Mouse (Mus musculus) embryonic facial prominence, embryonic 15.5 days (tissue): ENCODE results near the gene Fblim1. TPM values are rescaled to one million over a fixed set of nuclear protein-coding genes. Genes with fewer than 3 reads are reported as not detected.
"Not testable (repeated sequence)": the region's sequence is repeated elsewhere in the genome, so short reads cannot be mapped to it uniquely, and the experiment has no call there.

Experiments used
- ATAC-seq: fragments of 200-750 bp; cut with Nextera tagmentation; 2 replicates; pipeline ENCODE4 v1.8.0; 2017; ENCODE audit warnings: low read depth, moderate TSS enrichment; ENCODE audit not compliant: insufficient number of reproducible peaks, low FRiP score, low TSS enrichment
- H3K27ac ChIP-seq: fragments of 300-500 bp; sonication (generic); replicated peaks from 2 replicates; pipeline ENCODE4 v1.5.1; 2015; ENCODE audit warnings: mild to moderate bottlenecking, inconsistent platforms
- H3K27me3 ChIP-seq: fragments of 300-500 bp; sonication (generic); 2 replicates; pipeline ENCODE4 v1.6.1; 2015; ENCODE audit warnings: inconsistent platforms
- H3K36me3 ChIP-seq: fragments of 300-500 bp; sonication (generic); 2 replicates; pipeline ENCODE4 v1.6.1; 2015; ENCODE audit warnings: mild to moderate bottlenecking, inconsistent platforms
- H3K4me1 ChIP-seq: fragments of 300-500 bp; sonication (generic); 2 replicates; pipeline ENCODE4 v1.6.1; 2015; ENCODE audit warnings: inconsistent platforms
- H3K4me2 ChIP-seq: fragments of 300-500 bp; sonication (generic); replicated peaks from 2 replicates; pipeline ENCODE4 v1.6.1; 2015; ENCODE audit warnings: mild to moderate bottlenecking, inconsistent platforms
- H3K4me3 ChIP-seq: fragments of 300-500 bp; sonication (generic); replicated peaks from 2 replicates; pipeline ENCODE4 v1.5.1; 2015; ENCODE audit warnings: mild to moderate bottlenecking, inconsistent platforms
- H3K9ac ChIP-seq: fragments of 300-500 bp; sonication (generic); 2 replicates; pipeline ENCODE4 v1.6.1; 2015; ENCODE audit warnings: inconsistent platforms
- H3K9me3 ChIP-seq: fragments of 300-500 bp; sonication (generic); replicated peaks from 2 replicates; pipeline ENCODE4 v1.6.1; 2016; ENCODE audit warnings: inconsistent platforms
- WGBS: fragments of 180-500 bp; shearing (Covaris S2); methylation state at CpG from one replicate; pipeline ENCODE4 v1.1.7; 2015; 5-methylcytosine and 5-hydroxymethylcytosine counted together
- polyA plus RNA-seq: library from polyadenylated mRNA; unstranded; fragments of >200 nt; fragmentation: Nextera tagmentation; extraction: Ambion mirVana; gene quantifications from 2 replicates; pipeline ENCODE4 v1.2.1, GENCODE M21; 2015

Fblim1 gene
- polyA plus RNA-seq, 1 experiment from 2014 or later, result 32.3 TPM

DNA sequence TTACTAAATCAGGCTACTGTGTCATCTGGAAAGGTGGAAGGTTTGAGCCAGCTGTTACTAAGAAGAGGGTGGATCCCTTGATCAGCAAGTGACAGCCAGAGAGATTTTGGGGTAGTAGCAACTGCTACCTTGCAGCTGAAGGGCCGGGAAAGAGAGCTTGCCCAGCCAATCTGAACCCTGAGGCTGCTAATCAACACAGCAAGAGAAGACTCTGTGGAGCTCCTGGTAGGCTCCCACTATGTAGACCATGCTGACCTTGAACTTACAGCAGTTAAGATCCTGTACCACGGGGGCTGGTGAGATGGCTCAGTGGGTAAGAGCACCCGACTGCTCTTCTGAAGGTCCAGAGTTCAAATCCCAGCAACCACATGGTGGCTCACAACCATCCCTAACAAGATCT lies 41.2 kb downstream of the Fblim1 start:
- Histone ChIP-seq H3K4me3 (no peak overlapping the region), H3K27me3 (no peaks in the 10 kb centered on the region), H3K36me3 (no peaks in the 10 kb centered on the region), H3K9ac (no peak overlapping the region), H3K9me3 (no peaks in the 10 kb centered on the region), H3K27ac (peak overlapping the region; percentile 51; the same call in 1 of the 2 replicates), H3K4me1 (peaks cover 19% of the 10 kb centered on the region), H3K4me2 (no peak overlapping the region)
- no peak for ATAC-seq
- 72% methylated on average over 3 of the region's 3 CpGs for WGBS

DNA sequence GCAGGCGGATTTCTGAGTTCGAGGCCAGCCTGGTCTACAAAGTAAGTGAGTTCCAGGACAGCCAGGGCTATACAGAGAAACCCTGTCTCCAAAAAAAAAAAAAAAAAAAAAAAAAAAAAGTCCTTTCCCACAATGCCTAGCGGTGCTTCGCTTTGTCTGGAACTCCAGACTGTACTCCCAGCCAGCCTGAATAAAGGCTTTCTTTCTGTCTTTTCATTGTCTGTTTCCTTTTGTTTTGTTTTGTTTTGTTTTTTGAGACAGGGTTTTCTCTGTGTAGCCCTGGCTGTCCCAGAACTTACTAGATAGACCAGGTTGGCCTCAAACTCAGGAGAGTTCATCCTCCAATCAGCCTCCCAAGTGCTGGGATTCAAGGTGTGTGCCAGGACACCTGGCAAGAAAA lies 41.7 kb downstream of the Fblim1 start:
- Histone ChIP-seq H3K27me3 (no peaks in the 10 kb centered on the region), H3K36me3 (no peaks in the 10 kb centered on the region), H3K4me2 (no peak overlapping the region), H3K9me3 (no peaks in the 10 kb centered on the region), H3K9ac (no peak overlapping the region), H3K4me3 (no peak overlapping the region), H3K27ac (no peak overlapping the region), H3K4me1 (peaks cover 24% of the 10 kb centered on the region)
- ATAC-seq, result no peak
- 94% methylated on average over 4 of the region's 4 CpGs for WGBS

DNA sequence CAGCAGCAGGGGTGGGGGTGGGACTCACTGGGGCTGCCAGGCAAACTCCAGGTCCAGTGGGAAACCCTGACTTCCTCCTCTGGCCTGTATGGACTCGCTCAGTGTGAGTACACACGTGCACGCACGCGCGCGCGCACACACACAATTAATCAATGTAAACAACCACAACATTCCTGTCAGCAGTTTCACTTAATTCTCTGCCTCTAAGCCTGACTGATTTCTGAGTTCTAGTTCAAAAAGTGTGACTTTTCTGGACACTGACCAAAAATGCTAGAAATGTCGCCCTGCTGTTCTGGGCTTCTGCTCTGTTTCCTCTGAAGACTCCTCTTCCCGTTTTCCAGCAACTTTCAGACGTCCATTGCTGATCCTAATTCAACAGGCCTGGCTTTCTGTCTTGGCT lies 43.6 kb downstream of the Fblim1 start:
- 63% methylated on average over 11 of the region's 11 CpGs for WGBS
- Histone ChIP-seq H3K4me3 (no peak overlapping the region), H3K27me3 (no peaks in the 10 kb centered on the region), H3K9me3 (no peaks in the 10 kb centered on the region), H3K27ac (peak overlapping the region; percentile 51; the same call in 1 of the 2 replicates), H3K9ac (no peak overlapping the region), H3K36me3 (no peaks in the 10 kb centered on the region), H3K4me1 (peaks cover 37% of the 10 kb centered on the region), H3K4me2 (no peak overlapping the region)
- ATAC-seq, result no peak

DNA sequence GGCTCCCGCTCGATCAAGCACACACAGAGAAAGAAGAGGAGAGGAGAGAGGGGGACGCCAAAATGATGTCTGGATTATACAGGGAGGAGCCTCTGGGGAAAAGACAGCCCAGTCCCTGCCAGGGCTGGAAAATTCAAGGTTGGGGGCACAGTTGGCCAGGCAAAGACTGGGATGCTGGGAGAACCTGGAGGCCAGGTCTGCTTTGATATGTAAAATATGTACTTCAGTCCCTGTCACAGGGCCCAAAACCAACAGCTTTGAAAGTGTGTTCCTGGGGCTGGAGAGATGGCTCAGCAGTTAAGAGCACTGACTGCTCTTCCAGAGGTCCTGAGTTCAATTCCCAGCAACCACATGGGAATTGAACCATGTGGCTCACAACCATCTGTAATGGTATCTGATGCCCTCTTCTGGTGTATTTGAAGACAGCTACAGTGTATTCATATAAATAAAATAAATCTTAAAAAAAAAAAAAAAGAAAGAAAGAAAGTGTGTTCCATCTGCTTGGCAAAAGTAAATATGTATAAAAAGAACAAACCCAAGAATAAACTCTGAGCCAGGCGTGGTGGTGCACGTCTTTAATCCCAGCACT lies 44.5 kb downstream of the Fblim1 start:
- not testable (repeated sequence) for H3K27me3 ChIP-seq, H3K9ac ChIP-seq, H3K9me3 ChIP-seq, H3K4me3 ChIP-seq, ATAC-seq, H3K36me3 ChIP-seq, H3K4me2 ChIP-seq, H3K27ac ChIP-seq
- 74% methylated on average over 5 of the region's 5 CpGs for WGBS
- peaks cover 37% of the 10 kb centered on the region for H3K4me1 ChIP-seq

DNA sequence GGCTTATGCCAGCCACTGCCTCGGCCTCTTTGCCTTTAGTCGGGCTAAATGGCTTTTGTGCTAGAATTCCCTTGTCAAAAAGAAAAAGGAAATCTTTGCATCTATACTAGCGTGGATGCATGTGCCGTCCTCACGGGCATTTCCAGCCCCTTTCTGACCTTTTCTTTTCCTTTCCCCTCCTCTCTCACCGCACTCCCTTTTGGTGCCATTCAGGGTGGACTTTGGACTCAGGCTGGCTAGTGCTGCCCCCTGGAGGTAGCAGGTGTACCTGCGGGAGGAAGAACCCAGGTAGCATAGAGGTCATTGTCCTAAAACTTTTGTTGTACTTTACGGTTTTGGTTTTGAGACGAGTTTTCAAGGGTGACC lies 46.0 kb downstream of the Fblim1 start:
- ATAC-seq, result 0 out of 2 replicates have a peak, but pooled peaks have one; percentile 29

DNA sequence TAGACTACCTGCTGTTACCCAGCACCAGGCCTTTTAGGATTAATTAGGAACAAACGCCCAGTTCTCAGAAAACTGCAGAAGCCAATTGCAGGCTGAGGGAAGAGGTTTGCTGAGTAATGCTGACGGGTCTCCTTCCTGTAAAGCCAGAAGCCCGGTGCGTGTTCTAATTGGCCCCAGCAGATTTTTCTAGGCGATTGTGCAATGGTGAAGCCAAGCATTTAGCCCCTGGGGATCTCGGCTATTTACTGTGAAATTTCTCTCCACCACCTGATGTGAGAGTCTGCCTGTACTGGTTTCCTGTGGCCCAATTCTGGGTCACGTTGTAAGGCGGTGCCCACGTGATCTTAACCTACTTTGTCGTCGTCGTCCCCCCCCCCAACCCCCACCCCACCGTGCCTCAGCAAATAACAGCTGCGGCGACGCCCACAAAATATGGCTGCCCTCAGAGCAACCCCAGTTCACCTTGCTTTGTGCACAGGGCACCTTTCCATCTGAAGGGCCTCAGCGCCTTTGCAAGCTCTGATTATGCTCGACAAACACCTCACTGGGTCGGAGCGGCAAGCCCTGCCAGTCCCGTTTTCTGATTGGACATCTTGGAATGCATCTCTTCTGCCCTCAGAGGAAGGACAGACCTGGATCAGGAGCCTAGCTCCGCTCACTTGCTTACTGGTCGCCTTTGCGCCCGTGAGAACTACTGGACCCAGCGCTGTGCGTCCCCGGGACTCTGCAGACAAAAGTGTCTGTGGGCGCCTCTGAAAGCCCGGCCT lies 46.6 kb downstream of the Fblim1 start:
- Histone ChIP-seq H3K27ac (peak overlapping the region; percentile 89), H3K4me1 (peaks cover 30% of the 10 kb centered on the region), H3K4me3 (peak overlapping the region; percentile 39), H3K27me3 (no peaks in the 10 kb centered on the region), H3K36me3 (no peaks in the 10 kb centered on the region), H3K9ac (peak overlapping the region; percentile 23), H3K9me3 (no peaks in the 10 kb centered on the region), H3K4me2 (peak overlapping the region; percentile 82)
- ATAC-seq, result peak; percentile 49
- 1% methylated on average over 30 of the region's 30 CpGs for WGBS

More for the DNA sequence above, 46.0 kb downstream of the Fblim1 start:
- H3K9me3 ChIP-seq, result no peaks in the 10 kb centered on the region
- peak overlapping the region; percentile 39 for H3K4me3 ChIP-seq
- H3K27ac ChIP-seq, result peak overlapping the region; percentile 89
- H3K4me1 ChIP-seq, result peaks cover 34% of the 10 kb centered on the region
- H3K4me2 ChIP-seq, result peak overlapping the region; percentile 82
- peak overlapping the region; percentile 6 for H3K9ac ChIP-seq
- H3K27me3 ChIP-seq, result no peaks in the 10 kb centered on the region
- 2% methylated on average over 9 of the region's 9 CpGs for WGBS
- H3K36me3 ChIP-seq, result no peaks in the 10 kb centered on the region

DNA sequence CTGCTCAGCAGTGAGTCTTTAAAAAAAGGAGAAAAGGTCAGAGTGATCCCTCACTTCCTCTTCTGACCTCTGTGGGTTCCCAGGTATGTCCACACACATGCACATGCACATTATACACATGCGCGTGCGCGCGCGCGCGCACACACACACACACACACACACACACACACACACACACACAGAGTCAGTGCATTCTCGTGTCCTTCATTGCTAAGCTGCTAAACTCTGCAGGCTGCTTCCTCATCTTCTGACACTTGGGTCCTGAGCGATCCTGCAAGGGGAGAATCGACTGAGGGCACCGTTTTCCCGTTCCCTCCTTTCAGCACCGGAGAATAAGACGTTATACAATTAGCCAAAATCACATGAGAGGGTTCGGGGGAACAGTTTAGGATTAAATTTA lies 47.2 kb downstream of the Fblim1 start:
- 18% methylated on average over 16 of the region's 16 CpGs for WGBS
- peak overlapping the region; percentile 39 for H3K4me3 ChIP-seq
- H3K9me3 ChIP-seq, result no peaks in the 10 kb centered on the region
- H3K4me1 ChIP-seq, result peaks cover 30% of the 10 kb centered on the region
- H3K4me2 ChIP-seq, result peak overlapping the region; percentile 82
- no peaks in the 10 kb centered on the region for H3K27me3 ChIP-seq
- peak overlapping the region; percentile 89 for H3K27ac ChIP-seq
- peak; percentile 11; the same call in 1 of the 2 replicates for ATAC-seq
- no peaks in the 10 kb centered on the region for H3K36me3 ChIP-seq
- H3K9ac ChIP-seq, result 0 out of 2 replicates have a peak overlapping the region, but pooled peaks have one; percentile 23

DNA sequence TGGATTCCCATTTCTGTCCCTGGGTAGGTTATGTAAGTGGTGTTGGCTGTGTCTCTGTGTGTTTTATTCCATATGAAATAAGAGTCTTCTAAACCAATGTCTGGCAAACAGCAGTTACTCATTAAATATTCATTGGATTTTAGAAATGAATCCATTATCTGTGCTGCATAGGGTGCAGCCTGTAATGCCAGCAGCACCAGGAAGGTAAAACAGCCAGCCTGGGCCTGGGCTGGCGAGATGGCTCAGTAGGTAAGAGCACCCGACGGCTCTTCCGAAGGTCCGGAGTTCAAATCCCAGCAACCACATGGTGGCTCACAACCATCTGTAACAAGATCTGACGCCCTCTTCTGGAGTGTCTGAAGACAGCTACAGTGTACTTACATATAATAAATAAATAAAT lies 49.7 kb downstream of the Fblim1 start:
- not testable (repeated sequence) for H3K4me3 ChIP-seq, H3K9me3 ChIP-seq, H3K4me2 ChIP-seq, H3K36me3 ChIP-seq, ATAC-seq, H3K9ac ChIP-seq, H3K27me3 ChIP-seq
- Histone ChIP-seq H3K4me1 (peaks cover 35% of the 10 kb centered on the region), H3K27ac (0 out of 2 replicates have a peak overlapping the region, but pooled peaks have one; percentile 48)
- WGBS, result 78% methylated on average over 6 of the region's 6 CpGs

DNA sequence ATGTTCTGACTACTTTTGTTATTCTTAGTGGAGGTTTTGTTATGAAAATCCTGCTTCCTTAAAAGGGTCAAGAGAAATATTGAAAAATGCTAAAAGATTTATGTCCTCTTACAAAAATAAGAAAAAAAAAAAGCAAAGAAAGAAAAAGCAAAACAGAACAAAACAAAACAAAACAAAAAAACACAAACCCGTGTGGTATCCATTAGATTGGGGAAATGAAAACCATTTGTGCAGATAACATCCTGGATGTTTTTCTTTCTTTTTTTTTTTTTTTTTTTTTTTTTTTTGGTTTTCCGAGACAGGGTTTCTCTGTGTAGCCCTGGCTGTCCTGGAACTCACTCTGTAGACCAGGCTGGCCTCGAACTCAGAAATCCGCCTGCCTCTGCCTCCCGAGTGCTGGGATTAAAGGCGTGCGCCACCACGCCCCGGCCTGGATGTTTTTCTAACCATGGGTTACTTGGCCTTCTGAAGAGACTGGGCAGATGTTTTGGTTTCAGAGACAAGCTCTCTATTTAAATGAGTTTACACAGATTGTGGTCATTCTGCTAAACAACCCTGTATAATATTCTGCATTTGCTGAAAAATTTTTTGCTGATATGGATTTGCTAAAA lies 51.5 kb downstream of the Fblim1 start:
- H3K9me3 ChIP-seq, H3K27ac ChIP-seq, H3K4me3 ChIP-seq, ATAC-seq, H3K9ac ChIP-seq, H3K27me3 ChIP-seq, H3K4me2 ChIP-seq, H3K36me3 ChIP-seq: not testable (repeated sequence)
- WGBS, result 79% methylated on average over 8 of the region's 9 CpGs
- H3K4me1 ChIP-seq, result peaks cover 25% of the 10 kb centered on the region

DNA sequence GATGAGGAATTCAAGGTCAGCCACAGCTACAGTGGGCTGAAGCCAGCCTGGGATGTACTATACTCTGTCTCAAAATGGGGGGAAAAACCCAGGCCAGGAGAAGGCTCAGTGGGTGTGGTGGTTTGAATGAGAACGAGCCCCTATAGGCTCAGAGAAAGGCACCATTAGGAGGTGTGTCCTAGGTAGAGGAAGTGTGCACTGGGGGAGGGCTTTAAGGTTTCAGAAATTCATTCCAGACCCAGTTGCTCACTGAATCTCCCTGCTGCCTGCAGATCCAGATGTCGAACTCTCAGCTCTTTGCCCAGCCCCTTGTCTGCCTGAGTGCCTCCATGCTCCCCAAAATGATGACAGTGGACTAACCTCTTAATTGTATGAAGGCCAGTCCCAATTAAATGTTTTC lies 53.4 kb downstream of the Fblim1 start:
- H3K4me1 ChIP-seq, result peaks cover 26% of the 10 kb centered on the region
- H3K27me3 ChIP-seq, result no peaks in the 10 kb centered on the region
- peak overlapping the region; percentile 63 for H3K27ac ChIP-seq
- H3K9ac ChIP-seq, result no peak overlapping the region
- no peaks in the 10 kb centered on the region for H3K9me3 ChIP-seq
- no peaks in the 10 kb centered on the region for H3K36me3 ChIP-seq
- H3K4me3 ChIP-seq, result no peak overlapping the region
- peak; percentile 59 for ATAC-seq
- no peak overlapping the region for H3K4me2 ChIP-seq
- 6% methylated on average over 2 of the region's 2 CpGs for WGBS

DNA sequence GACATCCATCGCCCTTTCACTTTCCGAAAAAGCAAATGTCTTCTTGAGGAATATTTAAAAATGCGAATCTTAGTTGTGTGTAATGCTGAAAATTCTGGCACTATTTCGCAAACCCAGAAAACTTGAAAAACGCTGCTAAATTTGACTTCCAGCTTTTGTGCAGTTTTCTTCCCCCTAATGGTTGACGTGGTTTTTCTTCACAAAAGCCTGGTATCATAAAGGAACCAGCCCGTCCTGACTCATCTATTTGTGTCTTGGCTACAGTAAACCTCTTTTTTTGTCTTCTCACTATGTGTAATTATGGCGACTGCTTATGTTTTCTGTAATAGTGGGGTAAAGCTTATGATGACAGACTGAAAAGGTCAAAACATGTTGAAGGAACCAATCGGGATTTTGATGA lies 58.6 kb downstream of the Fblim1 start:
- no peaks in the 10 kb centered on the region for H3K36me3 ChIP-seq
- peak overlapping the region; percentile 100 for H3K27ac ChIP-seq
- no peaks in the 10 kb centered on the region for H3K27me3 ChIP-seq
- peaks cover 22% of the 10 kb centered on the region for H3K4me1 ChIP-seq
- no peak for ATAC-seq
- H3K4me2 ChIP-seq, result peak overlapping the region; percentile 84
- H3K9me3 ChIP-seq, result no peaks in the 10 kb centered on the region
- H3K4me3 ChIP-seq, result peak overlapping the region; percentile 58
- WGBS, result 10% methylated on average over 9 of the region's 9 CpGs
- peak overlapping the region; percentile 77 for H3K9ac ChIP-seq
